Mouse (Mus musculus) regulatory T cell (primary cell): ENCODE results near the gene Gm45713.

Experiments
- in situ Hi-C: fragments of 300-600 bp; cut with MboI, MseI; formaldehyde crosslinking; loops from one replicate; pipeline ENCODE4 v1.15.1; 2025; ENCODE audit warnings: high pct_unique_total_duplicates

Gene Gm45713

GRCm38 (mm10) chr7:45144368-45145174 lies 8.5 kb upstream of the Gm45713 start:
- in situ Hi-C loops, result no loop called here

DNA sequence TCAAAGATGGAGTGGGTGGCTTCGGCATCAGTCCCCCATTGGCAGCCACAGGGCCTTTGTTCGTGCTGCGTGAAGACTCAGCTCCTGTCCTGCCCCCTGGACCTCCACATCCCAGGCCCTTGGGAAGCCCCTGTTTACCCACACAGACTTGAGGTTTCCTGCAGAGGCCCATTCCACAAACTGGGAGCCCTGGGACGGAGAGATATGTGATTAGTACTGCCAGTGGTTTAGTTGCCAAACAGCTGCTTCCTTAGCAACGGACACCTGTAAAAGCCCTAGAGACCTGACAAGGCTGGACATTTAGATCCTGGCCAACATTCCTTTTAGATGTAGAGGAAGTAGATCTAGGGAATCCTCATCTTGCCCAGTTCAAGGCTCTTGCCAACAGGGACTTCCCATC lies 5.9 kb upstream of the Gm45713 start:
- in situ Hi-C loops, result no loop called here

DNA sequence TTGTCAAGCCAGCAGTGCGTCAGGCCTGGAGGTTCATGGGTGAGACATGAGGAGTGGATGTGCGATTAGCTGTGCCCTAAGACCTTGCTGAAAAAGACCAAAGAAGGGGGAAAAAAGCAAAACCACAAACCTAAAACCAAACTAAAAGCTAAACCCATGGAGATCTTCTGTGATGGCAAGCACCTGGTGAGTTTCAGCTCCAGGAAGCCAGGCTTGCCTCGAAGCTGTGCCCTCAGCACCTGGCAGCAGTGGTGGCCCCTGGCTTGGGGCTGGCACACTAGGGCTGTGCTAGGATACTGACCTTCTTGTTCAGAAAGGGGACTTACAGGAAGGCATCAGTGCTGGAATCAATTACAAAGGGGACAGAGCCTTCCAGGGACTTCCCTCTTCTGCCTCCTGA lies 5.3 kb upstream of the Gm45713 start:
- in situ Hi-C loops, result no loop called here

GRCm38 (mm10) chr7:45139904-45140723 lies 4.1 kb upstream of the Gm45713 start:
- in situ Hi-C loops, result no loop called here

GRCm38 (mm10) chr7:45138403-45138802 lies 2.4 kb upstream of the Gm45713 start:
- in situ Hi-C loops, result no loop called here

DNA sequence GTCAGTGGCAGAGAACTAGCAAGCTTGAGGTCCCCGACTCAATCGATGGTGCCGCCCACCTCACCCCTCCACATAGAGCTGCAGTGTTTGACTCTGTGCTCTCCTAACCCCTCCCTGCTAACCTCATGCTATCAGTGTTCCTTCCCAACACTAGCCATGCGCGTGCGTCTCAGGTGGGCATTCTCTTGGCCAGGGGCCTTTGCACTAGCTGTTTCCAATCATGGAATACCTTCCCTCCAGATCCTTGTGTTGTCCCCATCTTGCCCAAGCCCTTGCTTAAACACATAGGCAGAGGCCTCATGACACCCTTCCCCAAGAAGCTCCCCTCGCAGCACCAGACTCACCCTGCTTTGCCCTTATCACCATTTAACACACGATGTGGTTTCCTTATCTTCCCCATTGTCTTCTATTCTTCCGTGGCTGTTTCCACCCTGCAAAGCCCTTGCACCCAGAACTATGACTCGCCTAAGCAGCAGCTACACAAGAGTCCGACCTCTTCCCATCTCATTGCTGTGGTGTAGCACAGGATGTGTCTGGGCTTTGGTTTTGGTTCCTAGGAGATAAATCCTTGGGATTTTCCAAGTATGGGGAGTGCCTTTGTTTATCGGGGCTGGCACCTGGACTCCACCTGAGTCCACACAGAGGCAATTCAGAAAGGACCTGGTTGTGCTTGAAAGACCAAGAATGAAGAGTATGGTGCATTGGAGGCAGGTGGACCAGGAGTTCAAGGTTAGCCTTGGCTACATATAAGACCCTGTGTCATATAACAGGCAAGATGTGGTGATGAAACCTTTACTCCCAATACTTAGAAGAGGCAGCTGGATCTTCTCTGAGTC lies 1.4 kb upstream of the Gm45713 start:
- in situ Hi-C loops, result no loop called here

GRCm38 (mm10) chr7:45135370-45135769 lies 661 bp downstream of the Gm45713 start:
- in situ Hi-C loops, result no loop called here

DNA sequence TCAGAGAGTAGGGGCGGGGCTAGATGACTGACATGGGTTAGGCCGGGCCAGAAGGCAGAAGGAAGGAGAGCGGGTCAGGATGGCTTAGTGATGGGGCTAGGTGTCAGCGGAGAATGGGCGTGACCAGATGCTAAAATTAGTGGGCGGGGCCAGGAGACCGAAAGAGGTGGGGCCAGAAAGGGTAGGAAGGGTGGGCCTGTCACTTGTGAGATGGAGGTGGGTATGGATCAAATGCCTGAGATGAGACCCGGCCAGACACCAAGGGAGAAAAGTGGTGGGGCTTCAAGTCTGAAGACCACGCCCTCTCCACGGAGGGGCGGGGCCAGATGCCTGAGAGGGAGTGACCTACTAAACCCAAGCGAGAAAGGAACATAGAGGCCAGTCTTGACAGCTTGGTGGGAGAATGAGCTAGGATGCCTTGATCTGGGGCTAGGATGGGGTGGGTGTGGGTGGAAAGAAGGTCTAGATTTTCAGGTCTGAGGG lies 1.4 kb downstream of the Gm45713 start:
- in situ Hi-C loops, result no loop called here

DNA sequence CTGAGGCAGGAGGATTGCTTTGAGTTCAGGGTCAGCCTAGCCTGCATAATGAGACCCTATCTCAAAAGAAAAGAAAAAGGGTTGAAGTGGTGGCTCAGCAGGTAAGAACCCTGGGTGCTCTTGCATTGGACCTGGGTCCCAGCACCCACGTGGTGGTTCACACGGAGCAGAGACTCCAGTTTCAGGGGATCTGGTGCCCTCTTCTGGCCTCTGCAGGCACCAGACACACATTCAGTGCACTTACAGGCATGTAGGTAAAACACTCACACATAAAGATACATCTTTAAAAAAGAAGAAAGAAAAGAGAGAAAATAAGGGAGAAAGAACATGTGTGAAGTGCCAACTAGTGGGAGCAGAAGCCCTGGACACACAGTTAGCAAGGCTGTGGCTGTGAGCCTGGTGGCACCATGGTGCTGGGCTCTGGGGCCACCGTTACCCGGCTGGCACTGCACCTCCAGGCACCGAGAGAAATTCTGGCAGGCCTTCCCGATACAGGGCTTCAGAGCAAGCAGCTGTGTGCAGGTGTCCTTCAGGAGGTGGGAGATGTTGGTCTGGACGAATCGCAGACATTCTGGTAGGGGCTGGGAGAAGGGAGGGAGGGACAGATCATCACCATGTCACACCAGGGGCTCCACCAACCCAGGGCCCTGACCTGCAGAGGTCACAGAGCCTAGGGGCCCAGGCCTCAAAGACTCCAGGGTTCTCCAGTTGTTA lies 2.4 kb downstream of the Gm45713 start:
- in situ Hi-C loops, result no loop called here

DNA sequence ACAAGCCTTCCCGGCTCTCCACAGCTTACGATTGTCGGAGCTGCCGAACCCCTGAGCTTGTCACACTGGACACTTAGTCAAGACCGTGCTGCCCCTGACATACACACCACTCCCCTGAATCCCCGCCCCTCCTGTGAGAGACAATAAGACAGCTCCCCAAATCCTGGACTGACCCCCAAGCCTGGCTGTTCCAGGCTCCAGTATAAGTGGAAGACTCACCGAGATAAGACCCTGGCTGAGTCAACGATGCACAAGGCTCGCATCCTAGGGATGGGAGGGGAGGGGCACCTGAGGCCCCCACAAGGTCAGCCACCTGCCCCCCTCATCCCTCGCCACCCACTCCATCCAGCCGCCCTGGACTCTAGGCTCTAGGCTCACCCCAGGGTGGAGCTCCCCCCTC lies 4.2 kb downstream of the Gm45713 start:
- in situ Hi-C loops, result no loop called here

GRCm38 (mm10) chr7:45129776-45130512 lies 6.1 kb downstream of the Gm45713 start:
- in situ Hi-C loops, result loop anchor here (5.0 to 10.0 kb wide), 2 partner anchors 48 to 275 kb away; partner anchors contain the start of gene Pnkp

- in situ Hi-C loops, result loop anchor here (5.0 to 10.0 kb wide), 2 partner anchors 47 to 275 kb away; partner anchors contain the start of gene Pnkp
These were observed 6.7 kb downstream of the Gm45713 start for GRCm38 (mm10) chr7:45129318-45129717.

- in situ Hi-C loops, result loop anchor here (5.0 to 10.0 kb wide), 2 partner anchors 46 to 274 kb away; partner anchors contain the start of gene Pnkp
These were observed 7.3 kb downstream of the Gm45713 start, which contains the start of gene Rpl13a for GRCm38 (mm10) chr7:45128624-45129246. Rpl13a (minus strand) TSS chr7:45128761.

GRCm38 (mm10) chr7:45127700-45128224 lies 8.3 kb downstream of the Gm45713 start:
- in situ Hi-C loops, result loop anchor here (5.0 to 10.0 kb wide), 2 partner anchors 45 to 273 kb away; partner anchors contain the start of gene Pnkp

- in situ Hi-C loops, result loop anchor here (5.0 to 10.0 kb wide), 2 partner anchors 45 to 272 kb away; partner anchors contain the start of gene Pnkp
These were observed 9.0 kb downstream of the Gm45713 start for GRCm38 (mm10) chr7:45126844-45127699.

GRCm38 (mm10) chr7:45126147-45126843 lies 9.7 kb downstream of the Gm45713 start:
- in situ Hi-C loops, result loop anchor here (5.0 to 10.0 kb wide), 2 partner anchors 44 to 271 kb away; partner anchors contain the start of gene Pnkp

GRCm38 (mm10) chr7:45125649-45126048 lies 10.4 kb downstream of the Gm45713 start:
- in situ Hi-C loops, result loop anchor here (5.0 to 10.0 kb wide), 2 partner anchors 43 to 271 kb away; partner anchors contain the start of gene Pnkp
